Mouse (Mus musculus) monocyte, adult 2 months (primary cell): ENCODE measurements around the gene Olfr113.
"Not testable (repeated sequence)": the region's sequence is repeated elsewhere in the genome, so short reads cannot be mapped to it uniquely, and the experiment has no call there.

ENCODE experiments used
- DNase-seq, 2 experiments: peaks; one replicate each; pipeline ENCODE4 v3.0.0; 2022; ENCODE audit warnings: low spot score in 2 of 2, low read depth in 1 of 2

The Olfr113 gene

GRCm38 (mm10) chr17:37577563-37577962 lies at the start of gene Olfr113:
Olfr113 (minus strand) TSS chr17:37577663.
- no peak for DNase-seq

- DNase-seq: no peak
Measured at GRCm38 (mm10) chr17:37627009-37627408, 49.5 kb upstream of the Olfr113 start, which contains the start of the genes Olfr115 and Olfr116. Olfr115 (minus strand) TSS chr17:37627109. Olfr116 (minus strand) TSS chr17:37627199.

- no peak for DNase-seq
Measured at GRCm38 (mm10) chr17:37592643-37593042, 15.2 kb upstream of the Olfr113 start, which contains the start of gene Olfr114. Olfr114 (minus strand) TSS chr17:37592743.

- DNase-seq: no peak
Measured at GRCm38 (mm10) chr17:37569351-37569750, 8.1 kb downstream of the Olfr113 start, which contains the start of gene Olfr112. Olfr112 (minus strand) TSS chr17:37569451.

DNA sequence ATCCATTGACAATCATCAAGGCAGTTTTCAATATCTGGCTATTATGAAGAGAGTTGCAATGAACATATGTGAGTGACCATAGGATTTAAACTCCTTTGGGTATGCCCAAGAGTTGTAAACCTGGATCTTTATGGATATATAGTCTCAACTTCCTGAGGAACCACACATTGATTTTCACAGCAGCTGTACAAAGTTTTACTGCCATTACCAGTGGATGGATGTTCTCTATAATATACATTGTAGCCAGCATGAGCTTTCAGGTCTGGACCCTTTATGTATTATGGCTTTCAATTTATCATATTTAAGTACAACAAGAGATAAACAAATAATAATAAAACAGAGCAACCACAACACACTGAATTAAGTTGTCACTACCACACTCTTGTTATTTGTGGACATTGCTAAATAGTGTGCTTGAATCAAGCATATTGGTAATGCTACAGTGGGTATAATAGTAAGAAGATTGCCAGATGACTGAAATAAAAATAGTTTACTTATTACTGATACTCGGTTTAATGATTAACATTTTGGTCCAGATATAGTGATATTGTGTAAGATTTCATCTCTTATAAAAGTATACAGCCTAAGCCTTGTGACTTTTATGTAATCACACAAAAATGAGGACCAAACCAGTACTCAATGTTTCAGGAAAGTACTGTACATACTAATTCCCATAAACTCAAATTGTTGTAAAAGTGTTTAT lies 18.4 kb downstream of the Olfr113 start:
- no peak for DNase-seq

GRCm38 (mm10) chr17:37543800-37544435 lies 33.5 kb downstream of the Olfr113 start:
- no peak for DNase-seq

GRCm38 (mm10) chr17:37541454-37542119 lies 35.9 kb downstream of the Olfr113 start:
- DNase-seq: no peak

DNA sequence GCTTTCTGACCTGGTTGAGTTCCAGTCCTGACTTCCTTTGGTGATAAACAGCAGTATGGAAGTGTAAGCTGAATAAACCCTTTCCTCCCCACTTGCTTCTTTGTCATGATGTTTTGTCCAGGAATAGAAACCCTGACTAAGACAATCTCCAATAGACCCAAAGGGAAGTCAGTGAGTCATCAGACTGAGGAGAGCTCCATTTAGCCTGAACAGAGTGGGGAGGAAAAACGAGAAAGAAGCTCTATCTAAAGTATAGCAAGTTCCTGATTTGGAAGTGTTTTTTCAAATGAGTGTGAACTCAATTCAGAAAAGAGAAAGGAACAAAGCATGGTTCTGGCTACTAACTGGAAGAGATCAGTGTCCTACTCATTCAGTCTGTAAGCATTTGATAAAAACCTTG lies 39.0 kb downstream of the Olfr113 start:
- DNase-seq: not testable (repeated sequence)

GRCm38 (mm10) chr17:37535173-37535572 lies 42.3 kb downstream of the Olfr113 start:
- DNase-seq: no peak

- DNase-seq: not testable (repeated sequence)
Measured at GRCm38 (mm10) chr17:37525427-37525826, 52.0 kb downstream of the Olfr113 start.

GRCm38 (mm10) chr17:37524612-37525011 lies 52.9 kb downstream of the Olfr113 start:
- DNase-seq: peak in 1 of 2 experiments; percentile 2
